Mouse (Mus musculus): ENCODE measurements around the gene Cyp4f13. TPM values are rescaled to one million over a fixed set of nuclear protein-coding genes. Genes with fewer than 3 reads are reported as not detected.

Gene Cyp4f13
- 43.1 and 46.3 TPM in 2 replicates for polyA plus RNA-seq (2011; ENCODE audit: insufficient read depth, insufficient read length, low replicate concordance, missing spikeins)

- Histone ChIP-seq H3K27ac (ENCODE audit: control insufficient read depth, insufficient read depth, low read depth, low read length, poor library complexity) (peak within 1 kb of the TSS; percentile 84), H3K4me3 (replicated peaks; ENCODE audit: control insufficient read depth, low read depth, low read length) (peak within 1 kb of the TSS; percentile 77), H3K4me1 (ENCODE audit: control insufficient read depth, insufficient read depth, low read length) (peaks cover 2% of the 10 kb centered on the region; the same call in 1 of the 2 replicates)
- 5% methylated on average over 12 of the region's 12 CpGs for WGBS
- TF ChIP-seq CTCF (IDR thresholded peaks at IDR 0.05; ENCODE audit: control insufficient read depth, insufficient read depth, low read length) (peak; percentile 17; the same call in 1 of the 2 replicates), POLR2A (IDR thresholded peaks at IDR 0.05; ENCODE audit: borderline replicate concordance, control insufficient read depth, low read depth, low read length) (peak; percentile 65)
These were observed at the start of gene Cyp4f13 for GRCm38 (mm10) chr17:32947215-32947914. TSS of gene Cyp4f13 (minus strand) at chr17:32947402.

- TF ChIP-seq POLR2A (IDR thresholded peaks at IDR 0.05; ENCODE audit: borderline replicate concordance, control insufficient read depth, low read depth, low read length), result no peak
- no peak for TF ChIP-seq CTCF (IDR thresholded peaks at IDR 0.05; ENCODE audit: control insufficient read depth, insufficient read depth, low read length)
- Histone ChIP-seq H3K4me3 (replicated peaks; ENCODE audit: control insufficient read depth, low read depth, low read length) (peak within 1 kb of the TSS; percentile 91), H3K4me1 (ENCODE audit: control insufficient read depth, insufficient read depth, low read length) (no peaks in the 10 kb centered on the region), H3K27ac (ENCODE audit: control insufficient read depth, insufficient read depth, low read depth, low read length, poor library complexity) (peak within 1 kb of the TSS; percentile 79)
- 2% methylated on average over 21 of the region's 21 CpGs for WGBS
These were observed 45.7 kb upstream of the Cyp4f13 start, which contains the start of gene Zfp952 for GRCm38 (mm10) chr17:32992699-32993474. TSS of gene Zfp952 (plus strand) at chr17:32993129.

GRCm38 (mm10) chr17:32991965-32992698 lies 44.9 kb upstream of the Cyp4f13 start:
- WGBS, result 58% methylated on average over 12 of the region's 12 CpGs
- Histone ChIP-seq H3K4me3 (replicated peaks; ENCODE audit: control insufficient read depth, low read depth, low read length) (no peak overlapping the region), H3K4me1 (ENCODE audit: control insufficient read depth, insufficient read depth, low read length) (no peaks in the 10 kb centered on the region), H3K27ac (ENCODE audit: control insufficient read depth, insufficient read depth, low read depth, low read length, poor library complexity) (no peak overlapping the region)
- TF ChIP-seq CTCF (IDR thresholded peaks at IDR 0.05; ENCODE audit: control insufficient read depth, insufficient read depth, low read length) (0 out of 2 replicates have a peak, but pooled peaks have one; percentile 29), POLR2A (IDR thresholded peaks at IDR 0.05; ENCODE audit: borderline replicate concordance, control insufficient read depth, low read depth, low read length) (no peak)

GRCm38 (mm10) chr17:32986301-32986700 lies 39.1 kb upstream of the Cyp4f13 start:
- Histone ChIP-seq H3K4me3 (replicated peaks; ENCODE audit: control insufficient read depth, low read depth, low read length) (no peak overlapping the region), H3K4me1 (ENCODE audit: control insufficient read depth, insufficient read depth, low read length) (no peaks in the 10 kb centered on the region), H3K27ac (ENCODE audit: control insufficient read depth, insufficient read depth, low read depth, low read length, poor library complexity) (no peak overlapping the region)
- TF ChIP-seq CTCF (IDR thresholded peaks at IDR 0.05; ENCODE audit: control insufficient read depth, insufficient read depth, low read length) (no peak), POLR2A (IDR thresholded peaks at IDR 0.05; ENCODE audit: borderline replicate concordance, control insufficient read depth, low read depth, low read length) (no peak)
- 66% methylated on average over 4 of the region's 4 CpGs for WGBS

- 92% methylated on average over 4 of the region's 4 CpGs for WGBS
- no peaks in the 10 kb centered on the region for H3K4me1 ChIP-seq (ENCODE audit: control insufficient read depth, insufficient read depth, low read length)
- no peak overlapping the region for H3K27ac ChIP-seq (ENCODE audit: control insufficient read depth, insufficient read depth, low read depth, low read length, poor library complexity)
- TF ChIP-seq CTCF (IDR thresholded peaks at IDR 0.05; ENCODE audit: control insufficient read depth, insufficient read depth, low read length), result no peak
- TF ChIP-seq POLR2A (IDR thresholded peaks at IDR 0.05; ENCODE audit: borderline replicate concordance, control insufficient read depth, low read depth, low read length), result no peak
- H3K4me3 ChIP-seq (replicated peaks; ENCODE audit: control insufficient read depth, low read depth, low read length), result no peak overlapping the region
These were observed 34.2 kb upstream of the Cyp4f13 start for GRCm38 (mm10) chr17:32981361-32981760.

- WGBS, result under 1% methylated on average over 33 of the region's 33 CpGs
- Histone ChIP-seq H3K4me1 (ENCODE audit: control insufficient read depth, insufficient read depth, low read length) (no peaks in the 10 kb centered on the region; the same call in 1 of the 2 replicates), H3K27ac (ENCODE audit: control insufficient read depth, insufficient read depth, low read depth, low read length, poor library complexity) (peak within 1 kb of the TSS; percentile 59), H3K4me3 (replicated peaks; ENCODE audit: control insufficient read depth, low read depth, low read length) (peak within 1 kb of the TSS; percentile 99)
- TF ChIP-seq POLR2A (IDR thresholded peaks at IDR 0.05; ENCODE audit: borderline replicate concordance, control insufficient read depth, low read depth, low read length) (0 out of 2 replicates have a peak, but pooled peaks have one; percentile 27), CTCF (IDR thresholded peaks at IDR 0.05; ENCODE audit: control insufficient read depth, insufficient read depth, low read length) (peak; percentile 13; the same call in 1 of the 2 replicates)
These were observed 18.6 kb upstream of the Cyp4f13 start, which contains the start of gene Zfp472 for GRCm38 (mm10) chr17:32965623-32966290. TSS of gene Zfp472 (plus strand) at chr17:32965814.

- TF ChIP-seq POLR2A (IDR thresholded peaks at IDR 0.05; ENCODE audit: borderline replicate concordance, control insufficient read depth, low read depth, low read length) (no peak), CTCF (IDR thresholded peaks at IDR 0.05; ENCODE audit: control insufficient read depth, insufficient read depth, low read length) (no peak)
- Histone ChIP-seq H3K4me3 (replicated peaks; ENCODE audit: control insufficient read depth, low read depth, low read length) (peak overlapping the region; percentile 99), H3K27ac (ENCODE audit: control insufficient read depth, insufficient read depth, low read depth, low read length, poor library complexity) (no peak overlapping the region), H3K4me1 (ENCODE audit: control insufficient read depth, insufficient read depth, low read length) (no peaks in the 10 kb centered on the region; the same call in 1 of the 2 replicates)
- WGBS, result under 1% methylated on average over 14 of the region's 14 CpGs
These were observed 18.0 kb upstream of the Cyp4f13 start for GRCm38 (mm10) chr17:32965253-32965622.

Measured in bone marrow, adult 2 months (tissue).